Mouse (Mus musculus): Measurements from ENCODE around the gene Uqcrc1. TPM values are rescaled to one million over a fixed set of nuclear protein-coding genes. Genes with fewer than 3 reads are reported as not detected.

Gene Uqcrc1
- polyA plus RNA-seq, 1 experiment: 51.8 TPM

DNA sequence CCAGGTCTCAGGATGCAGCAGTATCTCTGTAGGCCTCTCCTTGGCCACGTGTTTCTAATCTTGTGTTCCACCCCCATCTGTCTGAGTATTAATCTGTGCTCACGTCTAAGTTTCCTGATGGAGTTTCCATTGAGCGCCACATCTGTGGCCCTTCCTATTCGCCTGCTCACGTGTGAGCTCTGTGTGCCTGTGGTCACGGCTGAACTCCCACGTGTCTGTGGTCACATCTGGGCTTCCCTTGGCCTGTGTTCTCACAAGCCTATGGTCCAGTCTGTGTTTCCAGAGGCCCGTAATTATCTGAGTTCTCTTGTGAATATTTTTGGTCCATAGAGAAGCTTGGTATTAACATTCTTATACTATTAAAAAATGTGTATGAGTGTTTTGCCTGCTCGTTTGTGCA is 40.0 kb downstream of the Uqcrc1 start:
- no peaks in the 10 kb centered on the region for H3K36me3 ChIP-seq (ENCODE audit: control insufficient read depth)
- no peak overlapping the region for H3K4me3 ChIP-seq (replicated peaks)
- H3K9me3 ChIP-seq (ENCODE audit: control insufficient read depth, low read length): no peaks in the 10 kb centered on the region
- no peaks in the 10 kb centered on the region for H3K27me3 ChIP-seq (ENCODE audit: control insufficient read depth)
- H3K4me1 ChIP-seq (ENCODE audit: control insufficient read depth): no peaks in the 10 kb centered on the region
- TF ChIP-seq GATA1 (IDR thresholded peaks at IDR 0.05; ENCODE audit: low read length) (no peak), TAL1 (IDR thresholded peaks at IDR 0.05; ENCODE audit: low read length) (no peak)

DNA sequence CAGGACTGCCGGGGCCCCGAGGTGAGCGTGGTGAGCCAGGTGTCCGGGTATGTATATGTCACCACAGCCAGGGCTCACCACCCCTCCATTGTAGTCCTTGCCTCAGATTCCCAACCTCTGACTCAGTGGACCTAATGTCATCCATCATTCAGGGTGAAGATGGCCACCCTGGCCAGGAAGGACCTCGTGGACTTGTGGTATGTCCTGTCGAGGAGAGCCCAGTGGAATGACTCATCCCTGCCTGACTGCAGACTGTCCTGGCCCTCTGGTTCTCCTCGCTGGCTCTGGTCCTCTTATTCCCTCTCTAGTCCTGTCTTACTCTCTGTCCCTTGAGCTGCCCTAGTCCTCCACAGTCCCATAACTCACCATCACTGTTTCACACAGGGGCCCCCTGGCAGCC is 41.5 kb downstream of the Uqcrc1 start:
- TF ChIP-seq TAL1 (IDR thresholded peaks at IDR 0.05; ENCODE audit: low read length) (no peak), GATA1 (IDR thresholded peaks at IDR 0.05; ENCODE audit: low read length) (no peak)
- no peaks in the 10 kb centered on the region for H3K36me3 ChIP-seq (ENCODE audit: control insufficient read depth)
- H3K4me3 ChIP-seq (replicated peaks): no peak overlapping the region
- peaks cover 10% of the 10 kb centered on the region for H3K4me1 ChIP-seq (ENCODE audit: control insufficient read depth)
- H3K27me3 ChIP-seq (ENCODE audit: control insufficient read depth): no peaks in the 10 kb centered on the region
- H3K9me3 ChIP-seq (ENCODE audit: control insufficient read depth, low read length): no peaks in the 10 kb centered on the region

DNA sequence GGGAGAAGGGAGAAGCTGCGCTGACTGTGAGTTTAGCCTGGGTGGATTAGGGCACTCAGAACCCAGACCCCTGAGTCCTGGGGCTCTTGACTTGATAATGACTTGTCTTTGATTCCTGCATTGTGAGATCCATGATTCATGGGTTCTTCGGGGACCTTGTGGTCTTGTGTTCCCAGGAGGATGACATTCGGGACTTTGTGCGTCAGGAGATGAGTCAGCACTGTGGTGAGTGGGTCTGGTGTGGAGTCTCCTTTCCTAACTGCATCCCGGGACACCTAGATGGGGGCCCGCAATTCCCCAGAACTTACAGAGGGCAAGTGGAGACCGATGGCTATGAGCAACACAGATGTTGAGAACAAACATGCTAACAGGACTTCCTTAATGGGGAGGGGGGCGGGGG is 46.1 kb downstream of the Uqcrc1 start:
- peaks cover 32% of the 10 kb centered on the region for H3K4me1 ChIP-seq (ENCODE audit: control insufficient read depth)
- no peak for TF ChIP-seq TAL1 (IDR thresholded peaks at IDR 0.05; ENCODE audit: low read length)
- H3K9me3 ChIP-seq (ENCODE audit: control insufficient read depth, low read length): no peaks in the 10 kb centered on the region
- H3K36me3 ChIP-seq (ENCODE audit: control insufficient read depth): no peaks in the 10 kb centered on the region
- H3K4me3 ChIP-seq (replicated peaks): no peak overlapping the region
- H3K27me3 ChIP-seq (ENCODE audit: control insufficient read depth): peaks cover 7% of the 10 kb centered on the region

DNA sequence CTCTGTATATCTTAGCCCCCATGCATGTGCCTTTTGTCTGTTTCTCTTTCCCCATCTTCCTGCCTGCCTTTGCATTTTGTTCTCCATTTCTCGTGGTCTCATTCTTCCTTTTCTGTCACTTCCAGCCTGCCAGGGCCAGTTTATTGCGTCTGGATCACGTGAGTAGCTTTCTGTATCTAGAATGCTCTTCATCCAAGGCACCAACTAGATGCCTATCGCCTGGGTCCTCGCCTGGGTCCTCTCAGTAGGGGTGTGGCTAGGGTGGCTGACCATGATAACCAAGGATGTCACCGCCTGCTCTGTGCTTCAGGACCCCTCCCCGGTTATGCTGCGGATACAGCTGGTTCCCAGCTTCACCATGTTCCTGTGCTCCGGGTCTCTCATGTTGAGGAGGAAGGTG is 46.8 kb downstream of the Uqcrc1 start:
- peaks cover 39% of the 10 kb centered on the region for H3K4me1 ChIP-seq (ENCODE audit: control insufficient read depth)
- no peaks in the 10 kb centered on the region for H3K36me3 ChIP-seq (ENCODE audit: control insufficient read depth)
- no peaks in the 10 kb centered on the region for H3K9me3 ChIP-seq (ENCODE audit: control insufficient read depth, low read length)
- TF ChIP-seq GATA1 (IDR thresholded peaks at IDR 0.05; ENCODE audit: low read length) (no peak), TAL1 (IDR thresholded peaks at IDR 0.05; ENCODE audit: low read length) (no peak)
- peaks cover 7% of the 10 kb centered on the region for H3K27me3 ChIP-seq (ENCODE audit: control insufficient read depth)
- H3K4me3 ChIP-seq (replicated peaks): peak overlapping the region; percentile 21

DNA sequence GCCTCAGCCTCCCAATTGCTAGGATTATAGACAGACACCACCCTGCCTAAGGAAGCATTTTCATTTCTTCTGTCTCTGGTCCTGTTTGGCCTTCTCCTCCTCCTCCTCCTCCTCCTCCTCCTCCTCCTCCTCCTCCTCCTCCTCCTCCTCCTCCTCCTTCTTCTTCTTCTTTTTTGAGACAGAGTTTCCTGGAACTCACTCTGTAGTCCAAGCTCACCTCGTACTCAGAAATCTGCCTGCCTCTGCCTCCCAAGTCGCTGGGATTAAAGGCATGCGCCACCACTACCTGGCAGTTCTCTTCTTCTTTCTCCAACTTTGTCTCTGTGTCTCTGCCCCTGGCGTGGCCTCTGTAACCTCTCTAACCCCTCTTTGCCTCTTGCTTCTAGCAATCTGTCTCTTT is 49.3 kb downstream of the Uqcrc1 start, which contains the start of gene Ucn2:
Ucn2 (plus strand) TSS at position 301 of the 400 bp plus-strand sequence.
- TF ChIP-seq GATA1 (IDR thresholded peaks at IDR 0.05; ENCODE audit: low read length): no peak
- no peak for TF ChIP-seq TAL1 (IDR thresholded peaks at IDR 0.05; ENCODE audit: low read length)
- peaks cover 63% of the 10 kb centered on the region for H3K4me1 ChIP-seq (ENCODE audit: control insufficient read depth)

DNA sequence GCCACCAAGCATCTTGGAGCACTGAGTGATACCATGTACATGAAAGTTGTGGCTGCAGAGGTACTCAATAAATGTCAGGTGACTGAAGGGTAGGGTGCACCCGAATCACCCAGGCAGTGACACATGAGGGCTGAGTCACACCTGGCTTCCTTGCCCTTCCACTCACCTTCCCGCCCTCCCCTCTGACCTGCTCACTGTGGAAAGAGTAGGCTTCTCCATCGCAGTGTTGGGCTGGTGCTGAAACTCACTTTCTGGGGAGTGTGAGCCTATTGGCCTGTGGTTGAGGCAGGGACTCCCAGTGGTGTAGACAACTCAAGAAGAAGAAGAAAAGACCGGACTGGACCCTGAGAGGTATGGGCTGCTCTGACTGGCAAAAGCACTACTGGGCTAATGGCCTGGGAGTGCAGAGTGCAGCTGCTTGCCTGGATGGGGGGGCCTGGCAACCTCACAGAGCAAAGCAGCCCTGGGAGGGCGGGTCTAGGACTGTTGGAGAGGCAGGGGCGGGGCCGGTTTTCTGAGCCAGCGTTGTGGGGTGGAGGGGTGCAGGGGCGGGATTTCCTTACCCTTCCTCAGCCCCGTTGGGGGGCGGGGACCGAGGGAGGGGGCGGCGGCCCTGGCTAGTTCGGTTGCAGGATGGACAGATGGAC is 51.4 kb downstream of the Uqcrc1 start:
- Histone ChIP-seq H3K4me3 (replicated peaks) (no peak overlapping the region), H3K9me3 (ENCODE audit: control insufficient read depth, low read length) (no peaks in the 10 kb centered on the region), H3K27me3 (ENCODE audit: control insufficient read depth) (peaks cover 7% of the 10 kb centered on the region), H3K36me3 (ENCODE audit: control insufficient read depth) (no peaks in the 10 kb centered on the region), H3K4me1 (ENCODE audit: control insufficient read depth) (peaks cover 75% of the 10 kb centered on the region)
- TF ChIP-seq TAL1 (IDR thresholded peaks at IDR 0.05; ENCODE audit: low read length) (no peak), GATA1 (IDR thresholded peaks at IDR 0.05; ENCODE audit: low read length) (no peak)

More for the DNA sequence above, 49.3 kb downstream of the Uqcrc1 start, which contains the start of gene Ucn2:
- Histone ChIP-seq H3K9me3 (ENCODE audit: control insufficient read depth, low read length) (no peaks in the 10 kb centered on the region), H3K27me3 (ENCODE audit: control insufficient read depth) (peaks cover 7% of the 10 kb centered on the region), H3K36me3 (ENCODE audit: control insufficient read depth) (no peaks in the 10 kb centered on the region), H3K4me3 (replicated peaks) (no peak within 1 kb of the TSS)

DNA sequence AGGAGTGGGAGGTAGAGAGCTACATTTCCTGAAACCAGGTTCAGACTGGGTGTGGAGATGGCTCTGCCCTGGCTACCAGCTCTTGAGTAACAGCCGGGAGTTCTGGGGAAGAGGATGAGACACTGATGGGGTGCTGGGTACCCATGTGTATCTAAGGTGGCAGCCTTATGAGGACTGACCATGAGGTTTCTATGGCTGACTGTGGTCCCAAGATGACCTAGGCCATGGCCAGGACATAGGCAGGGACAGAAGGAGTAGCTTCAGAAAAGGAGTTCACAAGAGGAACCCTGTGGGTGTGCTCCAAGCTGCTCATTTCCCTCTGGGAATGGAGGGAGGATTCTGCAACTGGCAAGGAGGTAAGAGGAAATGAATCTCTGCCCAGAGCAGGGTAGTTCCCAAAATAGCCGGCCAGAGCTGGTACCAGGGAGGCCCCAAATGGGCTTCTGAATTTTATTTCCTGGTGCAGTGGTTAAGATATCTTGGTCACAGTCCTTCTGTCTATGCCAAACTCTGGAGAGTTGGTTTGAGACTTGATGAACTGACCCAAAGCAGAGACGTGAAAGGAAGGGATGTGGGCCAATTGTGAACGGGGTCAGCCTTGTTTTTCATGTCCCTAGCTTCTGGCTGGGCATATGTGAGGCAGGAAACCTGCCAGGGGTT is 53.5 kb downstream of the Uqcrc1 start:
- H3K4me3 ChIP-seq (replicated peaks): no peak overlapping the region
- TF ChIP-seq GATA1 (IDR thresholded peaks at IDR 0.05; ENCODE audit: low read length) (no peak), TAL1 (IDR thresholded peaks at IDR 0.05; ENCODE audit: low read length) (no peak)
- peaks cover 3% of the 10 kb centered on the region for H3K27me3 ChIP-seq (ENCODE audit: control insufficient read depth)
- H3K9me3 ChIP-seq (ENCODE audit: control insufficient read depth, low read length): no peaks in the 10 kb centered on the region
- H3K36me3 ChIP-seq (ENCODE audit: control insufficient read depth): no peaks in the 10 kb centered on the region
- peaks cover 58% of the 10 kb centered on the region for H3K4me1 ChIP-seq (ENCODE audit: control insufficient read depth)

DNA sequence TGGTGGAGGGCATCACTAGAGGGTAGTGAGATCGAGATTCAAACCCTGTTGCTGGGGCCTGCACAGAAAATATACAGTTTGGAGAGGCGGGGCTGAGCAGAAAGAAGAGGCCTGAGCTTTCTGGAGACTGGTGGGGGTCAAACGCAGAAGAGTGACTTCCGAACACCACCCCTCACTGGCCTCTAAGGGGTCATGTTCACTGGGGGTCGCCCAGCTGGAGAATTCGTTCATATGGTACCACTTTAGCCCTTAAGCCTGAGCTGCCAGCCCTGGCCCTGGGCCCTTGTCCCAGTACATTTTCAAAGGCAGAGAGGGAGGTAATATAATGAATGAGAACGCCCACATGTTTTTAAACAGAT is 54.0 kb downstream of the Uqcrc1 start:
- Histone ChIP-seq H3K36me3 (ENCODE audit: control insufficient read depth) (no peaks in the 10 kb centered on the region), H3K27me3 (ENCODE audit: control insufficient read depth) (no peaks in the 10 kb centered on the region), H3K9me3 (ENCODE audit: control insufficient read depth, low read length) (no peaks in the 10 kb centered on the region), H3K4me3 (replicated peaks) (no peak overlapping the region), H3K4me1 (ENCODE audit: control insufficient read depth) (peaks cover 63% of the 10 kb centered on the region)
- TF ChIP-seq GATA1 (IDR thresholded peaks at IDR 0.05; ENCODE audit: low read length) (no peak), TAL1 (IDR thresholded peaks at IDR 0.05; ENCODE audit: low read length) (no peak)

DNA sequence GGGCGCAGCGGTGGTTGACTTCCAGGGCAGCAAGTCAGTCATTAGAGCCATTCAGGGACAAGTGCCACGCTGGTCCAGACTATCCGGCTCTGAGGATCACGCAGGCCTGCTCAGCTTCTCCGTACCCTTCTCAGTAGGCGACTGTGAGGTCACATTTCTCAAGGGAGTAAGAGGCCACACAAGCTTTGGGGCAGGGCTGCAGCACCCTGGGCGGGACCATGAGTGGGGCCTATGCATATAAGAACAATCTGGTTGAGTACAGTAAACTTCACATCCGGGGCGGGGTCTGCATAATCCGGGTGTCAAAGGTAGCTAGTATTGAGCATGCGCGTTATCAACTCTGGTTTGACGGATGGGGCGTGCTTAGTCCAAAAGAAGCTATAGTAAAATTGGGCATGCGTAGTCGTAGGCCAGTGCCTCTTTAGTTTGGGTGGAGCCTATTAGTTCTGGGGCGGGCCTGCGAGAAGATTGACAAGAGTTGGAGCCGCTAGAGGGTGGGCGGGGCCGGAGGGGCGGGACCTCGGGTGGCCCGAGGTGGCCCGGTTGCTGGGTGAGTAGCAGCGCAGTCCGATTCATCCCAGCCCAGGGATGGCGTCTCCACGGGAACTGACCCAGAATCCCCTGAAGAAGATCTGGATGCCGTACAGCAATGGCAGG is 55.1 kb downstream of the Uqcrc1 start, which contains the start of gene Pfkfb4:
Pfkfb4 (plus strand) TSS at position 351 of the 657 bp plus-strand sequence.
- H3K4me3 ChIP-seq (replicated peaks): peak within 1 kb of the TSS; percentile 66
- H3K9me3 ChIP-seq (ENCODE audit: control insufficient read depth, low read length): no peaks in the 10 kb centered on the region
- no peaks in the 10 kb centered on the region for H3K27me3 ChIP-seq (ENCODE audit: control insufficient read depth)
- TF ChIP-seq TAL1 (IDR thresholded peaks at IDR 0.05; ENCODE audit: low read length): no peak
- TF ChIP-seq GATA1 (IDR thresholded peaks at IDR 0.05; ENCODE audit: low read length): no peak
- H3K4me1 ChIP-seq (ENCODE audit: control insufficient read depth): peaks cover 70% of the 10 kb centered on the region
- no peaks in the 10 kb centered on the region for H3K36me3 ChIP-seq (ENCODE audit: control insufficient read depth)

All from erythroblast, embryonic 14.5 days (primary cell).